Mouse (Mus musculus): Measurements from ENCODE around the gene Wnk2. TPM values are rescaled to one million over a fixed set of nuclear protein-coding genes. Genes with fewer than 3 reads are reported as not detected.

The Wnk2 gene
- polyA plus RNA-seq, 1 experiment = 2.3 TPM

- Histone ChIP-seq H3K4me1 (ENCODE audit: control insufficient read depth, insufficient read depth, low read length) (peaks cover 4% of the 10 kb centered on the region), H3K27me3 (replicated peaks; ENCODE audit: control insufficient read depth, insufficient read depth, low read length) (no peaks in the 10 kb centered on the region), H3K36me3 (ENCODE audit: control insufficient read depth, insufficient read depth, low read length) (no peaks in the 10 kb centered on the region), H3K4me3 (ENCODE audit: insufficient read depth, low read depth, low read length) (no peak overlapping the region), H3K27ac (ENCODE audit: insufficient read depth, low read depth, low read length) (no peak overlapping the region)
- 85% methylated on average over 10 of the region's 10 CpGs for WGBS
- no peak for TF ChIP-seq POLR2A (IDR thresholded peaks at IDR 0.05; ENCODE audit: low read depth, low read length)
- TF ChIP-seq CTCF (conservative IDR thresholded peaks at IDR 0.05; ENCODE audit: insufficient read depth, insufficient read length, low read depth, low read length) = no peak
- DNase-seq = no peak
Observed at GRCm38 (mm10) chr13:49175509-49175908, 27.7 kb upstream of the Wnk2 start.

GRCm38 (mm10) chr13:49172971-49173596 lies 25.3 kb upstream of the Wnk2 start:
- Histone ChIP-seq H3K4me3 (ENCODE audit: insufficient read depth, low read depth, low read length) (no peak overlapping the region), H3K4me1 (ENCODE audit: control insufficient read depth, insufficient read depth, low read length) (peaks cover 3% of the 10 kb centered on the region; the same call in 1 of the 2 replicates), H3K36me3 (ENCODE audit: control insufficient read depth, insufficient read depth, low read length) (no peaks in the 10 kb centered on the region), H3K27me3 (replicated peaks; ENCODE audit: control insufficient read depth, insufficient read depth, low read length) (no peaks in the 10 kb centered on the region), H3K27ac (ENCODE audit: insufficient read depth, low read depth, low read length) (no peak overlapping the region)
- 5% methylated on average over 12 of the region's 12 CpGs for WGBS
- DNase-seq = peak; percentile 92
- TF ChIP-seq POLR2A (IDR thresholded peaks at IDR 0.05; ENCODE audit: low read depth, low read length) (no peak), CTCF (conservative IDR thresholded peaks at IDR 0.05; ENCODE audit: insufficient read depth, insufficient read length, low read depth, low read length) (peak; percentile 93)

DNA sequence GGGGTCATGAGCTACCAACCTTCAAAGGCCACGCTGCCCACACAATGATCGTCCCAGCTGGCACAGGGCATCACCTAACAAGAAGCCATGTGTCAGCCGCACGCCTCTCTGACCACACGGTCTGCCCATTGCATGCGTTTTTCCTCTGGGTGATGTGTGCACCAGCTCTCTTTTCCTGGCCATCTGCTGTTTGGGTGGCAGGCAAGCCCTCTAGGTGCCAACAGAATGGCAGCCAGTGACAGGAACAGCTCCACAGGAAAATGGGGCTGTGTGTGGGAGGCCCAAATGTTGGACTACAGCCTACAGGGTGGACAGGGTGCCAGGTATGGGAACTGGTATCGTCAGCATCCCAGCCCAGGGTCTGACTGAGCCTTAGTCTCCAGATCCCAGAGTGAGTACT lies 24.5 kb upstream of the Wnk2 start:
- peaks cover 3% of the 10 kb centered on the region; the same call in 1 of the 2 replicates for H3K4me1 ChIP-seq (ENCODE audit: control insufficient read depth, insufficient read depth, low read length)
- no peak for TF ChIP-seq CTCF (conservative IDR thresholded peaks at IDR 0.05; ENCODE audit: insufficient read depth, insufficient read length, low read depth, low read length)
- no peak for TF ChIP-seq POLR2A (IDR thresholded peaks at IDR 0.05; ENCODE audit: low read depth, low read length)
- H3K36me3 ChIP-seq (ENCODE audit: control insufficient read depth, insufficient read depth, low read length) = no peaks in the 10 kb centered on the region
- no peak overlapping the region for H3K4me3 ChIP-seq (ENCODE audit: insufficient read depth, low read depth, low read length)
- no peak for DNase-seq
- WGBS = 90% methylated on average over 7 of the region's 7 CpGs
- H3K27ac ChIP-seq (ENCODE audit: insufficient read depth, low read depth, low read length) = no peak overlapping the region
- no peaks in the 10 kb centered on the region for H3K27me3 ChIP-seq (replicated peaks; ENCODE audit: control insufficient read depth, insufficient read depth, low read length)

DNA sequence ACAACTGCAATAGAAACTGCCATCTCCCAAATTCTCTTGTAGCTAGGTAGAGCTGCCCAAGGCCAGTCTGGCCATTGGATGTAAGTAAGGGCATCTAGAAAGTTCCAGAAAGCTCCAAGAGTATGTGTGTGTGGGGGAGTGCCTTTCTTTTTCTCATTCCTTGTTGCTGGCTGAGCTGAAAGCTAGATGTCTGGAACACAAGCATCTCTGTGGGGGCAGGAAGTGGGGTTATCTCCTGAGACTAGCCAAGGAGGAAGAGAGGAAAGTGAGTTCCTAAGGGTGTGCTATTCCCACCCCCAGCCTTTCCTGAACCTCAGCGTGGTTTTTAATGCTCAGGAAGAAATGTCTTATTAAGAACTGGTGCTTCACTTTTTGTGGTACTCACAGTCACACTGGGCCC lies 23.9 kb upstream of the Wnk2 start:
- H3K27me3 ChIP-seq (replicated peaks; ENCODE audit: control insufficient read depth, insufficient read depth, low read length) = no peaks in the 10 kb centered on the region
- no peak overlapping the region for H3K27ac ChIP-seq (ENCODE audit: insufficient read depth, low read depth, low read length)
- 58% methylated on average over 1 of the region's 1 CpGs for whole genome bisulfite sequencing
- no peak overlapping the region for H3K4me3 ChIP-seq (ENCODE audit: insufficient read depth, low read depth, low read length)
- peaks cover 3% of the 10 kb centered on the region; the same call in 1 of the 2 replicates for H3K4me1 ChIP-seq (ENCODE audit: control insufficient read depth, insufficient read depth, low read length)
- TF ChIP-seq CTCF (conservative IDR thresholded peaks at IDR 0.05; ENCODE audit: insufficient read depth, insufficient read length, low read depth, low read length) (no peak), POLR2A (IDR thresholded peaks at IDR 0.05; ENCODE audit: low read depth, low read length) (no peak)
- H3K36me3 ChIP-seq (ENCODE audit: control insufficient read depth, insufficient read depth, low read length) = no peaks in the 10 kb centered on the region
- DNase-seq = no peak

DNA sequence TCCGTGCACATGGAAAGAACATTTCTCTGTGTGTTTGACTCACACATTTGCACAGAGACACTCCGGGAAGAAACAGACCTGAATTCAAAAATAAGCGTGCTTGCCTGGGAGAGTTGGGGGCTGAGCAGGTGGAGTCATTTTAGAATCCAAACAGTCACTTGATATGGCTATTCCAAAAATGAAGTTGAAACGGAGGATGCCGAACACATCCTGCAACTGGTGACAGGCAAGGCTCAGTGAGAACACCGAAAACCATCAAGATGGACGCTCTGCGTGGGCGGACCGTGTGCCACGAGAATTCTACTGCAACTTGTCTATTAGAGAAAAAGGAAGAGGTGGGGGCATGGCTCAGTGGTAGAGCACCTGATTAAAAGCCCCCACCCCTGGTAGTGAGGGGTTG lies 22.8 kb upstream of the Wnk2 start:
- Histone ChIP-seq H3K36me3 (ENCODE audit: control insufficient read depth, insufficient read depth, low read length) (no peaks in the 10 kb centered on the region), H3K27ac (ENCODE audit: insufficient read depth, low read depth, low read length) (no peak overlapping the region), H3K27me3 (replicated peaks; ENCODE audit: control insufficient read depth, insufficient read depth, low read length) (no peaks in the 10 kb centered on the region), H3K4me3 (ENCODE audit: insufficient read depth, low read depth, low read length) (no peak overlapping the region), H3K4me1 (ENCODE audit: control insufficient read depth, insufficient read depth, low read length) (peaks cover 3% of the 10 kb centered on the region; the same call in 1 of the 2 replicates)
- TF ChIP-seq POLR2A (IDR thresholded peaks at IDR 0.05; ENCODE audit: low read depth, low read length) (no peak), CTCF (conservative IDR thresholded peaks at IDR 0.05; ENCODE audit: insufficient read depth, insufficient read length, low read depth, low read length) (no peak)
- DNase-seq = no peak
- 91% methylated on average over 11 of the region's 11 CpGs for whole genome bisulfite sequencing

- peak; percentile 97 for DNase-seq
- no peaks in the 10 kb centered on the region for H3K36me3 ChIP-seq (ENCODE audit: control insufficient read depth, insufficient read depth, low read length)
- no peak overlapping the region for H3K4me3 ChIP-seq (ENCODE audit: insufficient read depth, low read depth, low read length)
- no peaks in the 10 kb centered on the region for H3K27me3 ChIP-seq (replicated peaks; ENCODE audit: control insufficient read depth, insufficient read depth, low read length)
- TF ChIP-seq CTCF (conservative IDR thresholded peaks at IDR 0.05; ENCODE audit: insufficient read depth, insufficient read length, low read depth, low read length) (peak; percentile 96; the same call in 1 of the 2 replicates), POLR2A (IDR thresholded peaks at IDR 0.05; ENCODE audit: low read depth, low read length) (no peak)
- WGBS = 19% methylated on average over 17 of the region's 17 CpGs
- peaks cover 3% of the 10 kb centered on the region; the same call in 1 of the 2 replicates for H3K4me1 ChIP-seq (ENCODE audit: control insufficient read depth, insufficient read depth, low read length)
- no peak overlapping the region for H3K27ac ChIP-seq (ENCODE audit: insufficient read depth, low read depth, low read length)
Observed at GRCm38 (mm10) chr13:49169448-49170207, 21.8 kb upstream of the Wnk2 start.

DNA sequence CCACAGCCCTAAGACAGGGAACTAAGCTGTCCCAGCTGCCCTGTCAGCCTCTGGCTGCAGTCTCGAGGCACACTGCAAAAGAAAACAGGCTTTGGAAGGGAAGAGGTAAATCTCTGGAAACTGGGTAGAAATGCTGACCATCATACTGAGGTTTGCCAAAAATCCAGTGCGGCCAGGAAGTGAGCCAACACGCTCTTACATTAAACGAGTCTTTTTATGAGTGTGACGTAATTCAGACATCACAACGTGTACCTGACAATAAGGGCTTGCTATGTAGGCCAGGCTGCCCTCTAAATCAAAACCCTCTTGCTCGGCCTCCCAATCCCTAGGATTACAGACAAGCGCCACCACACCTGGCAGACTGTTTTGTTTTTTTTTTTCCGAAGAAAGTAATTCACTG lies 19.3 kb upstream of the Wnk2 start:
- DNase-seq = no peak
- Histone ChIP-seq H3K27me3 (replicated peaks; ENCODE audit: control insufficient read depth, insufficient read depth, low read length) (no peaks in the 10 kb centered on the region), H3K36me3 (ENCODE audit: control insufficient read depth, insufficient read depth, low read length) (no peaks in the 10 kb centered on the region), H3K27ac (ENCODE audit: insufficient read depth, low read depth, low read length) (no peak overlapping the region), H3K4me3 (ENCODE audit: insufficient read depth, low read depth, low read length) (no peak overlapping the region), H3K4me1 (ENCODE audit: control insufficient read depth, insufficient read depth, low read length) (peaks cover 3% of the 10 kb centered on the region; the same call in 1 of the 2 replicates)
- TF ChIP-seq POLR2A (IDR thresholded peaks at IDR 0.05; ENCODE audit: low read depth, low read length) = no peak
- no peak for TF ChIP-seq CTCF (conservative IDR thresholded peaks at IDR 0.05; ENCODE audit: insufficient read depth, insufficient read length, low read depth, low read length)
- 51% methylated on average over 9 of the region's 9 CpGs for WGBS
